Mouse (Mus musculus) T-helper 1 cell (primary cell): ENCODE results near the gene 2210408I21Rik.

Experiments used
- in situ Hi-C: fragments of 300-600 bp; cut with MboI, MseI; formaldehyde crosslinking; loops from one replicate; pipeline ENCODE4 v1.15.1; 2025; ENCODE audit warnings: high pct_unique_total_duplicates

2210408I21Rik gene

GRCm38 (mm10) chr13:77275172-77275747 lies 139.9 kb downstream of the 2210408I21Rik start:
- in situ Hi-C loops = loop anchor here (10.0 to 25.0 kb wide), 2 partner anchors 838 to 1980 kb away; no protein-coding TSS in a partner anchor

GRCm38 (mm10) chr13:77278659-77279413 lies 143.5 kb downstream of the 2210408I21Rik start:
- in situ Hi-C loops = loop anchor here (10.0 to 25.0 kb wide), 2 partner anchors 842 to 1984 kb away; no protein-coding TSS in a partner anchor

- in situ Hi-C loops = loop anchor here (25.0 kb wide), 1 partner anchor 858 kb away; no protein-coding TSS in a partner anchor
Observed at GRCm38 (mm10) chr13:77295519-77295918, 160.2 kb downstream of the 2210408I21Rik start.

- in situ Hi-C loops = no loop called here
Observed at GRCm38 (mm10) chr13:77324101-77324500, 188.8 kb downstream of the 2210408I21Rik start.

GRCm38 (mm10) chr13:77326174-77326959 lies 191.0 kb downstream of the 2210408I21Rik start:
- in situ Hi-C loops = no loop called here

GRCm38 (mm10) chr13:77342097-77342496 lies 206.8 kb downstream of the 2210408I21Rik start:
- in situ Hi-C loops = no loop called here

GRCm38 (mm10) chr13:77385448-77385970 lies 250.2 kb downstream of the 2210408I21Rik start:
- in situ Hi-C loops = no loop called here

GRCm38 (mm10) chr13:77386001-77386400 lies 250.7 kb downstream of the 2210408I21Rik start:
- in situ Hi-C loops = no loop called here

GRCm38 (mm10) chr13:77388148-77388547 lies 252.8 kb downstream of the 2210408I21Rik start:
- in situ Hi-C loops = no loop called here

- in situ Hi-C loops = no loop called here
Observed at GRCm38 (mm10) chr13:77389209-77389608, 253.9 kb downstream of the 2210408I21Rik start.

- in situ Hi-C loops = no loop called here
Observed at GRCm38 (mm10) chr13:77396374-77396773, 261.0 kb downstream of the 2210408I21Rik start.

GRCm38 (mm10) chr13:77396981-77397380 lies 261.6 kb downstream of the 2210408I21Rik start:
- in situ Hi-C loops = no loop called here

- in situ Hi-C loops = no loop called here
Observed at GRCm38 (mm10) chr13:77397646-77398045, 262.3 kb downstream of the 2210408I21Rik start.

GRCm38 (mm10) chr13:77398477-77398876 lies 263.1 kb downstream of the 2210408I21Rik start:
- in situ Hi-C loops = no loop called here

- in situ Hi-C loops = no loop called here
Observed at GRCm38 (mm10) chr13:77400762-77401161, 265.4 kb downstream of the 2210408I21Rik start.

GRCm38 (mm10) chr13:77408530-77408929 lies 273.2 kb downstream of the 2210408I21Rik start:
- in situ Hi-C loops = no loop called here

GRCm38 (mm10) chr13:77409804-77410203 lies 274.5 kb downstream of the 2210408I21Rik start:
- in situ Hi-C loops = no loop called here

- in situ Hi-C loops = no loop called here
Observed at GRCm38 (mm10) chr13:77412829-77413228, 277.5 kb downstream of the 2210408I21Rik start.

GRCm38 (mm10) chr13:77450007-77450567 lies 314.7 kb downstream of the 2210408I21Rik start:
- in situ Hi-C loops = no loop called here

- in situ Hi-C loops = no loop called here
Observed at GRCm38 (mm10) chr13:77470093-77470621, 334.8 kb downstream of the 2210408I21Rik start.

- in situ Hi-C loops = no loop called here
Observed at GRCm38 (mm10) chr13:77476420-77476819, 341.1 kb downstream of the 2210408I21Rik start.
